Mouse (Mus musculus) intestine, embryonic 15.5 days (tissue): ENCODE results near the gene 4931428F04Rik. TPM values are rescaled to one million over a fixed set of nuclear protein-coding genes. Genes with fewer than 3 reads are reported as not detected.

Source experiments
- microRNA counts: library from miRNA; unstranded; fragments of <30 nt; microRNA quantifications from one replicate; lab custom pipeline; 2016
- polyA plus RNA-seq: library from polyadenylated mRNA; unstranded; fragments of >200 nt; fragmentation: Nextera tagmentation; extraction: Ambion mirVana; gene quantifications from 2 replicates; pipeline ENCODE4 v1.2.1, GENCODE M21; 2015

The 4931428F04Rik gene
- polyA plus RNA-seq, 1 experiment from 2014 or later = 8.6 TPM

MicroRNAs within 50 kb of the gene (microRNA counts, 519-probe panel; counts per million panel counts)
- 1,832 counts per million, percentile 38 among the panel's probes with 10 or more counts for microRNA mmu-miR-328 (lab: Ali Mortazavi, UCI)

Other genes with a start within 250 kb of the 4931428F04Rik start
- not detected in 2 replicates for gene Ces3a, start 241.3 kb downstream of the 4931428F04Rik start, polyA plus RNA-seq
- not detected in 2 replicates for gene Ces3b, start 206.1 kb downstream of the 4931428F04Rik start, polyA plus RNA-seq
- not detected in 2 replicates for gene Ces4a, start 158.1 kb downstream of the 4931428F04Rik start, polyA plus RNA-seq
- 38.8 and 47.1 TPM in 2 replicates for gene Cbfb, start 119.2 kb downstream of the 4931428F04Rik start, polyA plus RNA-seq
- 20.6 and 21.8 TPM in 2 replicates for gene D230025D16Rik, start 64.7 kb downstream of the 4931428F04Rik start, polyA plus RNA-seq
- gene B3gnt9, start 34.7 kb downstream of the 4931428F04Rik start, polyA plus RNA-seq = 18.8 and 19.5 TPM in 2 replicates
- gene Tradd, start 25.3 kb downstream of the 4931428F04Rik start, polyA plus RNA-seq = 36.7 and 39.2 TPM in 2 replicates
- gene Fbxl8, start 25.2 kb downstream of the 4931428F04Rik start, polyA plus RNA-seq = 4.4 and 5.0 TPM in 2 replicates
- gene Hsf4, start 20.1 kb downstream of the 4931428F04Rik start, polyA plus RNA-seq = 0.10 and 0.11 TPM in 2 replicates
- 1.0 and 1.2 TPM in 2 replicates for gene Nol3, start 13.7 kb downstream of the 4931428F04Rik start, polyA plus RNA-seq
- gene Exoc3l, start 6.2 kb upstream of the 4931428F04Rik start, polyA plus RNA-seq = 8.0 and 8.7 TPM in 2 replicates
- 84.9 and 90.4 TPM in 2 replicates for gene E2f4, start 7.8 kb upstream of the 4931428F04Rik start, polyA plus RNA-seq
- gene Elmo3, start 15.7 kb upstream of the 4931428F04Rik start, polyA plus RNA-seq = 18.3 and 21.2 TPM in 2 replicates
- gene Lrrc29, start 36.4 kb upstream of the 4931428F04Rik start, polyA plus RNA-seq = 1.3 and 2.3 TPM in 2 replicates
- gene Tmem208, start 36.5 kb upstream of the 4931428F04Rik start, polyA plus RNA-seq = 128 and 151 TPM in 2 replicates
- 1.3 and 1.9 TPM in 2 replicates for gene Fhod1, start 58.1 kb upstream of the 4931428F04Rik start, polyA plus RNA-seq
- gene Slc9a5, start 59.0 kb upstream of the 4931428F04Rik start, polyA plus RNA-seq = 1.4 and 1.7 TPM in 2 replicates
- 0.10 and 0.27 TPM in 2 replicates for gene Plekhg4, start 83.4 kb upstream of the 4931428F04Rik start, polyA plus RNA-seq
- gene Kctd19, start 123.6 kb upstream of the 4931428F04Rik start, polyA plus RNA-seq = 0.05 TPM in 1 of 2 replicates, not detected in the other
- 0.24 and 0.26 TPM in 2 replicates for gene Lrrc36, start 123.7 kb upstream of the 4931428F04Rik start, polyA plus RNA-seq
- gene Tppp3, start 181.7 kb upstream of the 4931428F04Rik start, polyA plus RNA-seq = 38.1 and 39.3 TPM in 2 replicates
- gene Zdhhc1, start 207.0 kb upstream of the 4931428F04Rik start, polyA plus RNA-seq = 20.1 and 22.6 TPM in 2 replicates
- 2.7 and 3.0 TPM in 2 replicates for gene Hsd11b2, start 228.9 kb upstream of the 4931428F04Rik start, polyA plus RNA-seq